Mouse (Mus musculus): ENCODE measurements around the gene Sorl1. TPM values are rescaled to one million over a fixed set of nuclear protein-coding genes. Genes with fewer than 3 reads are reported as not detected.

Gene Sorl1
- polyA plus RNA-seq, 1 experiment from 2014 or later, result 4.3 TPM

DNA sequence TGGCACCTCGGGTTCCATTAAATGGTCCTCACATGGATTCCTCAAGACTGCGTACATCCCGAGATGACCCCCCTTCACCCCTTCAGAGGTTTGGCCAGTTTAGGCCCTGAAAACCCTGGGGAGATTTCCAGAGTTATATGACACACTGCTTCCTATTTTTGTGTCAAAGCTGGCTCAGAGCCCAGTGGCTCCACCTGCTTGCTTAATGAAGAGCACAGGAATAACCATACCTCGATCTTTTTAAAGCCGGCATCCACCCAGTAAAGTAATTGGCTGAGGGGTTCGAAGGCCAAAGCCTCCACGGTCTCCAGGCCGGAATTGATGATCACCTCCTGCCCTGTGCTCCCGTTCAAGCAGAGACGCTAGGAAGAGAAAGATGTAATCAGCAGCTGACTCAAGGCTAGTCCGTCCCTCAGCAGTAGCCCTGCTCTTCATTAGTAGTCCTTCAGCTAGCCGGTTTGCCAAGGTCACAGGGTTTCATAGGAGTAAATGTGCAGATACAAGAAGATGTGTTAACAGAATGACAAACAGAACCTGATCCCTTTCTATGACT lies 88.8 kb downstream of the Sorl1 start:
- no peaks in the 10 kb centered on the region for H3K9me3 ChIP-seq
- WGBS, result 82% methylated on average over 12 of the region's 12 CpGs
- H3K36me3 ChIP-seq, result 0 out of 2 replicates have a peak, but pooled peaks cover 2% of the 10 kb centered on the region
- H3K4me3 ChIP-seq, result no peak overlapping the region
- DNase-seq (ENCODE audit: low spot score), result no peak
- H3K27ac ChIP-seq, result no peak overlapping the region
- H3K27me3 ChIP-seq (ENCODE audit: insufficient read depth, poor library complexity, severe bottlenecking), result peaks cover 14% of the 10 kb centered on the region; the same call in 1 of the 2 replicates
- H3K4me1 ChIP-seq (replicated peaks), result peaks cover 12% of the 10 kb centered on the region; the same call in 1 of the 2 replicates

DNA sequence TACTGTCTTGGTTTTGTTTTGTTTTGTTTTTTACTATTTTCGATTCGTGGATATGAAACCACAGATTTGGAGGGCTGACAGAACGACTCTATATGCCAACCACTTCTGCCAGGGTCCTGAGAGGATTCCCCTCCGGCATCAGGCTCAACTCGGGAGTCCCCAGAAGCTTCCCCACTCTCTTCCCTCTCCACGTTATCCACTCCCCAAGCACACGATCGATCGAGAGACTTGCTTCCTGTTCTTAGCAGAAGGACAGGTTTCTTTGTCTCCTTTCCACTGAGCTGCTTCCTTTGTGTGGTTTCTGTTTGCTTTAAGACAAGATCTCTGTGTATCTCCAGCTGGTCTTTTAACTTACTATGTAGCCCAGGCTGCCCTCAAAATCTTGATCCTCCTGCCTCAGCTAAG lies 90.0 kb downstream of the Sorl1 start:
- Histone ChIP-seq H3K36me3 (0 out of 2 replicates have a peak, but pooled peaks cover 2% of the 10 kb centered on the region), H3K4me1 (replicated peaks) (peaks cover 12% of the 10 kb centered on the region; the same call in 1 of the 2 replicates), H3K27ac (0 out of 2 replicates have a peak overlapping the region, but pooled peaks have one; percentile 23), H3K27me3 (ENCODE audit: insufficient read depth, poor library complexity, severe bottlenecking) (peaks cover 14% of the 10 kb centered on the region; the same call in 1 of the 2 replicates), H3K9me3 (no peaks in the 10 kb centered on the region), H3K4me3 (no peak overlapping the region)
- WGBS, result 73% methylated on average over 9 of the region's 9 CpGs
- no peak for DNase-seq (ENCODE audit: low spot score)

DNA sequence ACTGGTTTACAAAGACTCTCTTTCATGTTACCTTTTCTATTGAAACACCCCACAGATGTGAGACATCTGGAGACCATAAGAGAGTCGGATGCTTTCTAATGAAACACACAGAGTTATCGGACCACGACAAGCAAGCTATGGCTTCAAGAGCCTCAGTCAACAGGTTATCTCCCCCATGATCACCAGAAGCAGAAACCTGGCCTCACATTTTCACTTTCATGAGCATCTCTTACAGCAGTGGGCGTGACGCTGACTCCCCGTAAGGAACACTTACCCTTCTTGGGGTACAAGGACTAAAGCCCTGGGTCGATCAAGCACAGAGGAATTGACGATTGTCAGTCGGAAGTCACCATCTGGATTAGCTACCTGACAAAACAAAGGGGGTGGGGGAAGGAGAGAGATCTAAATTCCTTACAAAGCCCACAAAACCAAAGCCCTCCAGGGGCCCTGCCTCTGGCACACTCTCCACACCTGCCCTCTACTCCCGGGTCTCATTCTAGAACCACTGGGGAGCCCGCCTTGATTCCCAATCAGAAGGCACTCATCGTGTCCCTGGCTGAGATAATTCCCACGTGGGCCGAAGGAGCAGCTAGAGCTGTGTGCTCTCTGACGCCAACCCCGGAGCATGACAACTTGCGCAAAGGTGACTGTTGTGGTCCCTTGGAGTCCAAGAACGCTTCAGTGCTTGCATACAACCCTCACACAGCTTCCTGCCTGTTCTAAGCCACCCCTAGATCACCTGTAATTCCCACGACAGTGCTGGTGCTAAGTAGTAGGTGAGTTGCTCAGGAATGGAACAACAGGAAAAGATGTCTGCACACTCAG lies 90.6 kb downstream of the Sorl1 start:
- no peak overlapping the region for H3K4me3 ChIP-seq
- H3K9me3 ChIP-seq, result no peaks in the 10 kb centered on the region
- peaks cover 19% of the 10 kb centered on the region; the same call in 1 of the 2 replicates for H3K27me3 ChIP-seq (ENCODE audit: insufficient read depth, poor library complexity, severe bottlenecking)
- 0 out of 2 replicates have a peak overlapping the region, but pooled peaks have one; percentile 23 for H3K27ac ChIP-seq
- no peak for DNase-seq (ENCODE audit: low spot score)
- H3K36me3 ChIP-seq, result 0 out of 2 replicates have a peak, but pooled peaks cover 2% of the 10 kb centered on the region
- peaks cover 12% of the 10 kb centered on the region; the same call in 1 of the 2 replicates for H3K4me1 ChIP-seq (replicated peaks)
- 61% methylated on average over 19 of the region's 19 CpGs for WGBS

- no peak for DNase-seq (ENCODE audit: low spot score)
- 75% methylated on average over 9 of the region's 9 CpGs for WGBS
Measured at GRCm38 (mm10) chr9:42032419-42032818, 91.7 kb downstream of the Sorl1 start.

GRCm38 (mm10) chr9:42028807-42029206 lies 95.3 kb downstream of the Sorl1 start:
- H3K36me3 ChIP-seq, result 0 out of 2 replicates have a peak, but pooled peaks cover 2% of the 10 kb centered on the region
- H3K4me3 ChIP-seq, result no peak overlapping the region
- H3K4me1 ChIP-seq (replicated peaks), result peaks cover 11% of the 10 kb centered on the region; the same call in 1 of the 2 replicates
- no peak for DNase-seq (ENCODE audit: low spot score)
- no peak overlapping the region for H3K27ac ChIP-seq
- H3K27me3 ChIP-seq (ENCODE audit: insufficient read depth, poor library complexity, severe bottlenecking), result peaks cover 22% of the 10 kb centered on the region
- H3K9me3 ChIP-seq, result no peaks in the 10 kb centered on the region
- WGBS, result 82% methylated on average over 4 of the region's 4 CpGs

More at GRCm38 (mm10) chr9:42032419-42032818, 91.7 kb downstream of the Sorl1 start:
- H3K27ac ChIP-seq, result no peak overlapping the region
- H3K27me3 ChIP-seq (ENCODE audit: insufficient read depth, poor library complexity, severe bottlenecking), result peaks cover 25% of the 10 kb centered on the region; the same call in 1 of the 2 replicates
- H3K4me3 ChIP-seq, result no peak overlapping the region
- 0 out of 2 replicates have a peak, but pooled peaks cover 2% of the 10 kb centered on the region for H3K36me3 ChIP-seq
- no peaks in the 10 kb centered on the region for H3K9me3 ChIP-seq
- peaks cover 12% of the 10 kb centered on the region; the same call in 1 of the 2 replicates for H3K4me1 ChIP-seq (replicated peaks)

DNA sequence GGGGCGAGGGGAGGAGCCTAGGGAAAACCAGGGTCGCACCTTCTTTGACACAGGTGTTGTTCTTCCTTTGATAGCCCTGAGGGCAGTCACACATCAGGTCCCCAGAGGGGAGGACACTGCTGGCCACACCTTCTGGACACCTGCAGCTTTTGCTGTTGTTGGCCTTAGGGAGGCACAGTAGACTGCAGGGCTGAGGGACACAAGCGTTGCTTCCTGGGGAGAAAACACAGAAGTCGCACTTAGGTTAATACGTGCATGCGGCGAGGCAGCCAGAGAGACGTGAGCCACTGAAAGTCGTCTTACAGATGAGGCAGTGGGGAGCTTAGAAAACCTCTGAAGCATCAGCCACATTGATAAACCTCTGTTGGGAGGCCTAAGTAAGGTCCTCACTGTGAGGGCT lies 99.8 kb downstream of the Sorl1 start:
- Histone ChIP-seq H3K27ac (no peak overlapping the region), H3K36me3 (no peaks in the 10 kb centered on the region), H3K27me3 (ENCODE audit: insufficient read depth, poor library complexity, severe bottlenecking) (peaks cover 28% of the 10 kb centered on the region), H3K9me3 (no peaks in the 10 kb centered on the region), H3K4me3 (no peak overlapping the region), H3K4me1 (replicated peaks) (peaks cover 19% of the 10 kb centered on the region)
- 72% methylated on average over 9 of the region's 9 CpGs for WGBS
- no peak for DNase-seq (ENCODE audit: low spot score)

DNA sequence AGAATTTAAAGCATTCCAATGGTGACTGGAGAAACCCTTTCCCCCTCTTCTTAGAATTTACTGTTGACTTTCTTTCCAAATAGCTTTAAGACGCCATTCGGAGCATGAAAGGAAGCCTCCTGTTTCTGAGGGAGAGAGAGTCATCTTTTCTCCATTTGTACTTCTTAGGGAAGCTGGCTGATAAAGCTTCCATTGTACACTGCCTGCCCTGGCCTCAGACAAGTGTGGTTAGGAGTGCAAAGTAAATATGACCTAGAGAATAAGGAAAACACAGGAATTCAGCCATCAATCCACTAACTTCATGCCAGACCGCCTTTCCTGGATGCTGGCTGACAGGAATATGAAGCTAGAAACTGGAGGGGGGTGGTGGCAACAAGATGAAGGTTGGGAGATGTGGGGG lies 100.7 kb downstream of the Sorl1 start:
- DNase-seq (ENCODE audit: low spot score), result peak; percentile 13
- Histone ChIP-seq H3K27ac (no peak overlapping the region), H3K36me3 (no peaks in the 10 kb centered on the region), H3K9me3 (no peaks in the 10 kb centered on the region), H3K4me1 (replicated peaks) (peaks cover 26% of the 10 kb centered on the region), H3K4me3 (no peak overlapping the region), H3K27me3 (ENCODE audit: insufficient read depth, poor library complexity, severe bottlenecking) (peaks cover 22% of the 10 kb centered on the region)
- 61% methylated on average over 3 of the region's 3 CpGs for WGBS

GRCm38 (mm10) chr9:42022318-42022717 lies 101.8 kb downstream of the Sorl1 start:
- Histone ChIP-seq H3K9me3 (no peaks in the 10 kb centered on the region), H3K27me3 (ENCODE audit: insufficient read depth, poor library complexity, severe bottlenecking) (peaks cover 18% of the 10 kb centered on the region), H3K4me1 (replicated peaks) (peaks cover 26% of the 10 kb centered on the region), H3K4me3 (no peak overlapping the region), H3K27ac (no peak overlapping the region), H3K36me3 (no peaks in the 10 kb centered on the region)
- 94% methylated on average over 12 of the region's 12 CpGs for WGBS
- no peak for DNase-seq (ENCODE audit: low spot score)

- 42% methylated on average over 7 of the region's 7 CpGs for WGBS
- H3K4me1 ChIP-seq (replicated peaks), result peaks cover 26% of the 10 kb centered on the region
Measured at GRCm38 (mm10) chr9:42019308-42020031, 104.6 kb downstream of the Sorl1 start.

DNA sequence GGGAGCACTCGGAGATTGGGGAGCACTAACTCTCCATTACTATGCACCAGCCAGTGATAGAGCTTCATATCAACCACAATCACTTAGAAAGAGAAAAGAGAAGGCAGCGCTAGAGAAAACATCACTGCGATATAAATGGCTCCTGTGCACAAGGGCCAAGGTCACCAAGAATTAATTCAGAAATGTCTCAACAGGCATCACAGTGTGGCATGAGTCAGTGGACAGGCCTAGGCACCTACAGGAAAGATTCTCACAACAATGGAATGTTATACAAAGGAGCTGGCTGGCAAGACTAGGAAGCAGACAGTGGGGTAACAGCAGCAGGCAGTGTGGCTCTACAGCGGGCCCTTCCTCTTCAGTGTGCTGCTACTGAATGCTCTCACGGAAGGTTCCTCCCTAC lies 115.6 kb downstream of the Sorl1 start:
- Histone ChIP-seq H3K36me3 (no peaks in the 10 kb centered on the region), H3K27ac (no peak overlapping the region), H3K4me1 (replicated peaks) (no peaks in the 10 kb centered on the region; the same call in 1 of the 2 replicates), H3K4me3 (no peak overlapping the region), H3K27me3 (ENCODE audit: insufficient read depth, poor library complexity, severe bottlenecking) (no peaks in the 10 kb centered on the region), H3K9me3 (no peaks in the 10 kb centered on the region)
- WGBS, result 91% methylated on average over 5 of the region's 5 CpGs
- no peak for DNase-seq (ENCODE audit: low spot score)

More at GRCm38 (mm10) chr9:42019308-42020031, 104.6 kb downstream of the Sorl1 start:
- Histone ChIP-seq H3K36me3 (peaks cover 19% of the 10 kb centered on the region), H3K9me3 (peaks cover 12% of the 10 kb centered on the region), H3K27ac (peak overlapping the region; percentile 56), H3K4me3 (no peak overlapping the region), H3K27me3 (ENCODE audit: insufficient read depth, poor library complexity, severe bottlenecking) (peaks cover 6% of the 10 kb centered on the region)
- DNase-seq (ENCODE audit: low spot score), result peak; percentile 54

DNA sequence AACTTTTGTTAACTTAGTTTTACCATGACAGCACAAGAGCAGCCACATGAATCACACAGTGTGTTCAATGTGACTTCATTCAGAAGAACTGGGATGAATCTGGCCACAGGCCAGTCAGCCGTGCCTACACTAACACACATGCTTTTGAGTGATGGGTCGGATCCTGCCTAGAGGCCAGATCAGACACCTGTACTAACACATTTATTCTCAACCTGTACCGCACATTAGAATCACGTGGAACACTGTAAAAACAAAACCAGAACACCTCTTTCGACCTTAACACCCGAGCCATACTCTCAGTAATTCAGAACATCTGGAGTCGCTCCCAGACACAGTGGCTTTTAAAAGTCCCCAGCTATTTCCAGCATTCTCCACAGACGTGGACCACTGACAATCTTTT lies 119.0 kb downstream of the Sorl1 start:
- Histone ChIP-seq H3K9me3 (no peaks in the 10 kb centered on the region), H3K36me3 (no peaks in the 10 kb centered on the region), H3K4me1 (replicated peaks) (peaks cover 5% of the 10 kb centered on the region; the same call in 1 of the 2 replicates), H3K4me3 (no peak overlapping the region), H3K27ac (0 out of 2 replicates have a peak overlapping the region, but pooled peaks have one; percentile 8), H3K27me3 (ENCODE audit: insufficient read depth, poor library complexity, severe bottlenecking) (no peaks in the 10 kb centered on the region)
- DNase-seq (ENCODE audit: low spot score), result peak; percentile 22
- 68% methylated on average over 8 of the region's 8 CpGs for WGBS

- 93% methylated on average over 4 of the region's 4 CpGs for WGBS
- DNase-seq (ENCODE audit: low spot score), result no peak
- H3K27me3 ChIP-seq (ENCODE audit: insufficient read depth, poor library complexity, severe bottlenecking), result no peaks in the 10 kb centered on the region
- no peak overlapping the region for H3K27ac ChIP-seq
- H3K9me3 ChIP-seq, result no peaks in the 10 kb centered on the region
- H3K4me3 ChIP-seq, result no peak overlapping the region
- no peaks in the 10 kb centered on the region for H3K36me3 ChIP-seq
- H3K4me1 ChIP-seq (replicated peaks), result peaks cover 5% of the 10 kb centered on the region
Measured at GRCm38 (mm10) chr9:42004140-42004539, 120.0 kb downstream of the Sorl1 start.
